Comparison of ENCODE assay signal across 9 mouse cellular contexts in the genomic region with DNA sequence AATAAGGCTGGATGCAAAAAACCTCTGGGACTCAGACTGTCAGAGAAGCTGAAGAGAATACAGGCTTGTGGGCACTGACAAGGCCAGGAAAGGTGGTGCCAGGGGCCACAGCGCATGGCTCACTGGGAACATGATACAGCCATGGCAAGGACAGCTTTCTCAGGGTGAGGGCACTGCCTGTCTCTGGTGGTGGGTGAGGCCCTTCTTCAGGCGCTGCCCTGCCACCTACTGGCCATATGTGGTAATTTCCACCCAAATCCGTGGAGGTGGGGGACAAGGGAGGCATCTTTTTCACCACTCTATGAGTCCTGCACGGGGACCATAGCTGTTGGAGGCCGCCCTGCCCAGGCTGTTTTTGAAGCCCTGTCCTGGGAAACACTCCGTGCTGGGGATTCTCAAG. TPM values are rescaled to one million over a fixed set of nuclear protein-coding genes. Genes with fewer than 3 reads are reported as not detected.
DNase-seq lines count a peak whose midpoint lies in the region; ATAC-seq and TF ChIP-seq lines count a peak whose summit lies in the region.
"Had no signal": no experiment of that assay in that cellular context is flagged by ENCODE, and none has a peak within 500 bp of the region (broad histone marks: within the 10 kb centered on the region; RNA-seq: fewer than 3 reads in every experiment).

No protein-coding gene starts in this region.

- peak; percentile 88 to 89 for DNase-seq in B cell, adult 2 months
- DNase-seq in adrenal gland, adult 8-10 months = peak; percentile 77
- peak; percentile 75 for DNase-seq in embryo, embryonic 9.5 days (ENCODE audit: extremely low spot score)
- peak; percentile 66 for DNase-seq in kidney, adult 9 months
- peak; percentile 18 for DNase-seq in liver, adult 2 months (ENCODE audit: extremely low read depth, low read depth, low spot score)
- DNase-seq in naive thymus-derived CD4-positive, alpha-beta T cell, adult 2 months (ENCODE audit: low read depth) = peak; percentile 85

- H3K4me1 ChIP-seq in liver, adult 2 months (ENCODE audit: control insufficient read depth, insufficient read depth, low read length) = no peaks in the 10 kb centered on the region
- 0 out of 2 replicates have a peak, but pooled peaks cover 3% of the 10 kb centered on the region for H3K4me1 ChIP-seq in stomach, embryonic 14.5 days (ENCODE audit: control insufficient read depth, insufficient read depth, low read length)

- H3K4me3 ChIP-seq in liver, adult 2 months (ENCODE audit: insufficient read depth, low read depth, low read length) = no peak overlapping the region
- H3K4me3 ChIP-seq in stomach, embryonic 14.5 days (ENCODE audit: low read depth, low read length) = no peak overlapping the region
- H3K4me3 ChIP-seq: erythroblast, embryonic 14.5 days had no signal

- TF ChIP-seq POLR2A in liver, adult 2 months (IDR thresholded peaks at IDR 0.05; ENCODE audit: extremely low read depth, insufficient read depth, low read length) = no peak

- peak; percentile 89 for ATAC-seq in granulocyte monocyte progenitor cell, adult 5-6 weeks (replicated peaks; ENCODE audit: poor library complexity, severe bottlenecking)
- ATAC-seq in stomach, embryonic 14.5 days (ENCODE audit: insufficient number of reproducible peaks, insufficient read depth, low FRiP score, low read depth) = peak; percentile 35; the same call in 1 of the 2 replicates

- no peak overlapping the region for H3K27ac ChIP-seq in liver, adult 2 months (replicated peaks; ENCODE audit: insufficient read depth, low read depth, low read length)
- no peak overlapping the region for H3K27ac ChIP-seq in stomach, embryonic 14.5 days (ENCODE audit: low read length)

- 10% methylated on average over 6 of the region's 6 CpGs for WGBS in liver, adult 2 months
- 13% methylated on average over 6 of the region's 6 CpGs for WGBS in stomach, embryonic 14.5 days

- no peak overlapping the region for H3K4me2 ChIP-seq in stomach, embryonic 14.5 days (replicated peaks; ENCODE audit: low read depth, low read length)

- no peaks in the 10 kb centered on the region for H3K79me2 ChIP-seq in liver, adult 2 months (ENCODE audit: control insufficient read depth, insufficient read depth, low read length)

- no peak overlapping the region for H3K9ac ChIP-seq in liver, adult 2 months (ENCODE audit: low read depth, low read length)
- no peak overlapping the region for H3K9ac ChIP-seq in stomach, embryonic 14.5 days (replicated peaks; ENCODE audit: low read depth, low read length)

- H3K36me3 ChIP-seq in liver, adult 2 months (ENCODE audit: control insufficient read depth, insufficient read depth, low read length) = no peaks in the 10 kb centered on the region
- peaks cover 15% of the 10 kb centered on the region for H3K36me3 ChIP-seq in stomach, embryonic 14.5 days (ENCODE audit: control insufficient read depth, insufficient read depth, low read length)

- TF ChIP-seq CTCF in liver, adult 2 months (IDR thresholded peaks at IDR 0.05; ENCODE audit: low read depth, low read length) = peak; percentile 95

- no peaks in the 10 kb centered on the region for H3K9me3 ChIP-seq in stomach, embryonic 14.5 days (ENCODE audit: control insufficient read depth, low read depth, low read length)

- no peaks in the 10 kb centered on the region for H3K27me3 ChIP-seq in liver, adult 2 months (ENCODE audit: control insufficient read depth, insufficient read depth, low read length)
- no peaks in the 10 kb centered on the region for H3K27me3 ChIP-seq in stomach, embryonic 14.5 days (ENCODE audit: control insufficient read depth, insufficient read depth, low read length)

RNA-seq across cellular contexts. Expression of a gene that starts 21.5 kb away (rescaled TPM):
- total RNA-seq in adrenal gland, adult 8-10 months (2022) = 10 to 100 TPM in 2 of 4 experiments, 1 to 10 TPM in 2; 9.1 to 12.3 (median 10.3) TPM
- total RNA-seq in granulocyte monocyte progenitor cell, adult 5-6 weeks (2014; fragmentation: Nextera tagmentation) = not detected in 2 replicates
- total RNA-seq in granulocyte monocyte progenitor cell, adult 5-6 weeks (2017) = not detected in 2 replicates
- 0.18 TPM in 1 of 2 replicates, not detected in the other for total RNA-seq in liver, adult 2 months (2014; rRNA removed)
- 0.30 and 0.45 TPM in 2 replicates for polyA plus RNA-seq in liver, adult 2 months (2012; rRNA removed)
- polyA plus RNA-seq in stomach, embryonic 14.5 days (2014; fragmentation: Nextera tagmentation; extraction: Ambion mirVana) = 633 and 721 TPM in 2 replicates

RNA-seq across cellular contexts. Expression of a gene that starts 28.6 kb away (rescaled TPM):
- 10 to 100 TPM in 3 of 4 experiments, 1 to 10 TPM in 1; 8.4 to 22.2 (median 13.2) TPM for total RNA-seq in adrenal gland, adult 8-10 months (2022)
- total RNA-seq in granulocyte monocyte progenitor cell, adult 5-6 weeks (2014; fragmentation: Nextera tagmentation) = 6.4 and 8.0 TPM in 2 replicates
- 6.5 and 7.0 TPM in 2 replicates for total RNA-seq in granulocyte monocyte progenitor cell, adult 5-6 weeks (2017)
- total RNA-seq in liver, adult 2 months (2014; rRNA removed) = 0.67 and 0.74 TPM in 2 replicates
- 0.76 and 1.7 TPM in 2 replicates for polyA plus RNA-seq in liver, adult 2 months (2012; rRNA removed)
- 5.9 and 7.4 TPM in 2 replicates for polyA plus RNA-seq in stomach, embryonic 14.5 days (2014; fragmentation: Nextera tagmentation; extraction: Ambion mirVana)

RNA-seq across cellular contexts. Expression of a gene that starts 45.1 kb away (rescaled TPM):
- 10 to 100 TPM; 40.4 to 56.6 (median 46.2) TPM for total RNA-seq in adrenal gland, adult 8-10 months (2022)
- total RNA-seq in granulocyte monocyte progenitor cell, adult 5-6 weeks (2014; fragmentation: Nextera tagmentation) = 30.0 and 30.5 TPM in 2 replicates
- total RNA-seq in granulocyte monocyte progenitor cell, adult 5-6 weeks (2017) = 14.5 and 23.6 TPM in 2 replicates
- 12.9 and 13.3 TPM in 2 replicates for total RNA-seq in liver, adult 2 months (2014; rRNA removed)
- 32.5 and 34.0 TPM in 2 replicates for polyA plus RNA-seq in liver, adult 2 months (2012; rRNA removed)
- polyA plus RNA-seq in stomach, embryonic 14.5 days (2014; fragmentation: Nextera tagmentation; extraction: Ambion mirVana) = 36.0 and 37.1 TPM in 2 replicates

RNA-seq across cellular contexts. Expression of a gene that starts 46.4 kb away (rescaled TPM):
- 10 to 100 TPM; 55.4 to 82.5 (median 71.9) TPM for total RNA-seq in adrenal gland, adult 8-10 months (2022)
- total RNA-seq in granulocyte monocyte progenitor cell, adult 5-6 weeks (2014; fragmentation: Nextera tagmentation) = 30.6 and 52.4 TPM in 2 replicates
- total RNA-seq in granulocyte monocyte progenitor cell, adult 5-6 weeks (2017) = 45.5 and 54.2 TPM in 2 replicates
- 5.2 and 8.5 TPM in 2 replicates for total RNA-seq in liver, adult 2 months (2014; rRNA removed)
- polyA plus RNA-seq in liver, adult 2 months (2012; rRNA removed) = 7.6 and 11.3 TPM in 2 replicates
- polyA plus RNA-seq in stomach, embryonic 14.5 days (2014; fragmentation: Nextera tagmentation; extraction: Ambion mirVana) = 67.0 and 77.1 TPM in 2 replicates

RNA-seq across cellular contexts. Expression of a gene that starts 56.4 kb away (rescaled TPM):
- not detected for total RNA-seq in adrenal gland, adult 8-10 months (2022)
- not detected in 2 replicates for total RNA-seq in granulocyte monocyte progenitor cell, adult 5-6 weeks (2014; fragmentation: Nextera tagmentation)
- not detected in 2 replicates for total RNA-seq in granulocyte monocyte progenitor cell, adult 5-6 weeks (2017)
- total RNA-seq in liver, adult 2 months (2014; rRNA removed) = not detected in 2 replicates
- not detected in 2 replicates for polyA plus RNA-seq in liver, adult 2 months (2012; rRNA removed)
- 0.30 and 0.59 TPM in 2 replicates for polyA plus RNA-seq in stomach, embryonic 14.5 days (2014; fragmentation: Nextera tagmentation; extraction: Ambion mirVana)
- polyA plus RNA-seq: erythroblast, embryonic 14.5 days had no signal

Comparison
In these comparisons a context has a peak if more than half of its experiments do, and no peak if none do; other contexts are left out.
1. DNase-seq: peak in every context shown above with its lines; median percentile 88 in B cell, adult 2 months; 85 in naive thymus-derived CD4-positive, alpha-beta T cell, adult 2 months; 77 in adrenal gland, adult 8-10 months; 75 in embryo, embryonic 9.5 days; 66 in kidney, adult 9 months; 18 in liver, adult 2 months.